Mouse (Mus musculus) MEL (cell line): Measurements from ENCODE around the gene Ccl7. TPM values are rescaled to one million over a fixed set of nuclear protein-coding genes. Genes with fewer than 3 reads are reported as not detected.

Experiments used
- DNase-seq: peaks from one replicate; pipeline ENCODE4 v3.0.0; 2011; ENCODE audit warnings: low read depth, low spot score
- H3K27ac ChIP-seq: 2 replicates; pipeline ENCODE4 v1.5.1; 2012; ENCODE audit warnings: low read depth, mild to moderate bottlenecking, control low read depth, low read length, moderate library complexity; ENCODE audit not compliant: control insufficient read depth
- H3K27me3 ChIP-seq, 2 experiments: fragments of 150-350 bp in 1 of 2; sonication (generic) in 1 of 2; 2 replicates each; pipeline ENCODE4 v1.6.1; 2012; ENCODE audit warnings: low read length in 2 of 2, mild to moderate bottlenecking in 2 of 2, improper control_type of control experiment in 1 of 2, moderate library complexity in 1 of 2; ENCODE audit not compliant: insufficient read depth in 2 of 2, control insufficient read depth in 1 of 2
- H3K36me3 ChIP-seq, 2 experiments: 2 replicates each; pipeline ENCODE4 v1.6.1; 2012 to 2014; ENCODE audit warnings: low read length in 2 of 2, improper control_type of control experiment in 1 of 2, inconsistent platforms in 1 of 2, mild to moderate bottlenecking in 1 of 2; ENCODE audit not compliant: insufficient read depth in 2 of 2, control insufficient read depth in 1 of 2
- H3K4me1 ChIP-seq, 2 experiments: fragments of 150-350 bp in 1 of 2; sonication (generic) in 1 of 2; 2 replicates each; pipeline ENCODE4 v1.6.1; 2012; ENCODE audit warnings: low read length in 2 of 2, improper control_type of control experiment in 1 of 2, mild to moderate bottlenecking in 1 of 2; ENCODE audit not compliant: insufficient read depth in 2 of 2, control insufficient read depth in 1 of 2
- H3K4me3 ChIP-seq, 2 experiments: fragments of 150-350 bp in 1 of 2; sonication (generic) in 1 of 2; 2 replicates each; pipeline ENCODE4 v1.5.1; 2012; ENCODE audit warnings: low read depth in 2 of 2, low read length in 2 of 2, mild to moderate bottlenecking in 2 of 2, moderate library complexity in 2 of 2, control low read depth in 1 of 2, improper control_type of control experiment in 1 of 2; ENCODE audit not compliant: control insufficient read depth in 1 of 2, insufficient read depth in 1 of 2
- H3K79me2 ChIP-seq: 2 replicates; pipeline ENCODE4 v1.6.1; 2012; ENCODE audit warnings: mild to moderate bottlenecking, low read length, moderate library complexity; ENCODE audit not compliant: control insufficient read depth, poor library complexity, insufficient read depth
- H3K9ac ChIP-seq: 2 replicates; pipeline ENCODE4 v1.6.1; 2012; ENCODE audit warnings: low read depth, mild to moderate bottlenecking, control low read depth, low read length, moderate library complexity; ENCODE audit not compliant: control insufficient read depth, poor library complexity, severe bottlenecking
- H3K9me3 ChIP-seq: fragments of 150-350 bp; sonication (generic); replicated peaks from 2 replicates; pipeline ENCODE4 v1.6.1; 2012; ENCODE audit warnings: mild to moderate bottlenecking, low read length, improper control_type of control experiment, moderate library complexity; ENCODE audit not compliant: insufficient read depth
- CTCF ChIP-seq, 3 experiments: IDR thresholded peaks in 2 of 3; conservative IDR thresholded peaks in 1 of 3; 2 replicates each; pipeline ENCODE4 v1.5.1; 2011 to 2012; ENCODE audit warnings: low read length in 3 of 3, low read depth in 2 of 3, mild to moderate bottlenecking in 2 of 3, improper control_type of control experiment in 1 of 3, inconsistent platforms in 1 of 3, mixed read lengths in 1 of 3, moderate library complexity in 1 of 3; ENCODE audit not compliant: control insufficient read depth in 1 of 3, insufficient read depth in 1 of 3, poor library complexity in 1 of 3, severe bottlenecking in 1 of 3
- ELF1 ChIP-seq: IDR thresholded peaks from 2 replicates; pipeline ENCODE4 v1.6.1; 2014; ENCODE audit warnings: low read depth, mild to moderate bottlenecking, inconsistent platforms, low read length, improper control_type of control experiment, moderate library complexity
- ETS1 ChIP-seq: IDR thresholded peaks from 2 replicates; pipeline ENCODE4 v1.6.1; 2012; ENCODE audit warnings: low read depth, mild to moderate bottlenecking, inconsistent platforms, low read length, improper control_type of control experiment, moderate library complexity
- GATA1 ChIP-seq: IDR thresholded peaks from 2 replicates; pipeline ENCODE4 v1.6.1; 2011; ENCODE audit warnings: low read depth, low read length, improper control_type of control experiment
- HCFC1 ChIP-seq: IDR thresholded peaks from 2 replicates; pipeline ENCODE4 v1.6.1; 2012; ENCODE audit warnings: low read depth, mild to moderate bottlenecking, inconsistent platforms, low read length, improper control_type of control experiment, moderate library complexity
- JUND ChIP-seq: IDR thresholded peaks from 2 replicates; pipeline ENCODE4 v1.6.1; 2011; ENCODE audit warnings: low read depth, mild to moderate bottlenecking, improper control_type of control experiment, low read length
- MEF2A ChIP-seq: IDR thresholded peaks from 2 replicates; pipeline ENCODE4 v1.6.1; 2014; ENCODE audit warnings: low read depth, mild to moderate bottlenecking, inconsistent platforms, low read length, improper control_type of control experiment; ENCODE audit not compliant: poor library complexity, insufficient replicate concordance, severe bottlenecking; ENCODE audit errors: extremely low read depth
- MXI1 ChIP-seq: IDR thresholded peaks from 2 replicates; pipeline ENCODE4 v1.6.1; 2011; ENCODE audit warnings: mild to moderate bottlenecking, low read depth, low read length, improper control_type of control experiment
- MYC ChIP-seq: IDR thresholded peaks from 2 replicates; pipeline ENCODE4 v1.6.1; 2011; ENCODE audit warnings: low read depth, mild to moderate bottlenecking, low read length, improper control_type of control experiment, moderate library complexity
- NELFE ChIP-seq: IDR thresholded peaks from 2 replicates; pipeline ENCODE4 v1.6.1; 2011; ENCODE audit warnings: low read depth, low read length, improper control_type of control experiment
- POLR2AphosphoS5 ChIP-seq: IDR thresholded peaks from 2 replicates; pipeline ENCODE4 v1.6.1; 2012; ENCODE audit warnings: low read depth, borderline replicate concordance, mild to moderate bottlenecking, inconsistent platforms, low read length, moderate library complexity, mixed read lengths
- SMC3 ChIP-seq: IDR thresholded peaks from 2 replicates; pipeline ENCODE4 v1.6.1; 2011; ENCODE audit warnings: low read depth, low read length, improper control_type of control experiment
- TAL1 ChIP-seq: IDR thresholded peaks from 2 replicates; pipeline ENCODE4 v1.6.1; 2012; ENCODE audit warnings: mild to moderate bottlenecking, inconsistent platforms, low read length, moderate library complexity, mixed read lengths
- USF1 ChIP-seq: IDR thresholded peaks from 2 replicates; pipeline ENCODE4 v1.6.1; 2014; ENCODE audit warnings: low read depth, mild to moderate bottlenecking, inconsistent platforms, low read length, improper control_type of control experiment, moderate library complexity
- ZC3H11A ChIP-seq: IDR thresholded peaks from 2 replicates; pipeline ENCODE4 v1.6.1; 2012; ENCODE audit warnings: low read depth, mild to moderate bottlenecking, inconsistent platforms, low read length, improper control_type of control experiment
- ZKSCAN1 ChIP-seq: IDR thresholded peaks from 2 replicates; pipeline ENCODE4 v1.6.1; 2012; ENCODE audit warnings: low read depth, mild to moderate bottlenecking, inconsistent platforms, low read length, improper control_type of control experiment, moderate library complexity
- ZNF384 ChIP-seq: IDR thresholded peaks from 2 replicates; pipeline ENCODE4 v1.6.1; 2012; ENCODE audit warnings: low read depth, mild to moderate bottlenecking, inconsistent platforms, low read length, improper control_type of control experiment
- polyA plus RNA-seq, 2 experiments: library from polyadenylated mRNA; stranded (reverse) in 1 of 2; unstranded in 1 of 2; fragments of >175 nt in 1 of 2; fragments of >200 nt in 1 of 2; gene quantifications; 2 replicates each; pipeline versions ENCODE4 v1.2.1 to v1.2.4; 2012; ENCODE audit warnings: low replicate concordance in 2 of 2, low read depth in 1 of 2; ENCODE audit not compliant: insufficient read length in 2 of 2, insufficient read depth in 1 of 2, missing spikeins in 1 of 2
- total RNA-seq: library from RNA; depleted of rRNA; stranded (reverse); fragments of 300-350 nt; gene quantifications from 2 replicates; pipeline ENCODE4 v1.2.3, GENCODE M21; 2012

The Ccl7 gene
- total and polyA plus RNA-seq, 3 experiments, result not detected

- no peaks in the 10 kb centered on the region for H3K27me3 ChIP-seq
- TF ChIP-seq MYC (no peak), ELF1 (no peak), MXI1 (no peak), HCFC1 (no peak), ETS1 (no peak), POLR2AphosphoS5 (no peak), SMC3 (no peak), ZNF384 (no peak), ZC3H11A (no peak), CTCF (IDR thresholded peaks at IDR 0.05 in 2 of 3, conservative IDR thresholded peaks at IDR 0.05 in 1 of 3; ENCODE audit: control insufficient read depth in 1 of 3, insufficient read depth in 1 of 3, low read depth in 2 of 3, low read length in 3 of 3, poor library complexity in 1 of 3, severe bottlenecking in 1 of 3) (no peak), JUND (no peak), USF1 (no peak)
- no peak overlapping the region for H3K9ac ChIP-seq
- H3K9me3 ChIP-seq, result no peaks in the 10 kb centered on the region
- no peaks in the 10 kb centered on the region for H3K79me2 ChIP-seq
- H3K4me3 ChIP-seq, result no peak overlapping the region
- no peaks in the 10 kb centered on the region for H3K36me3 ChIP-seq
- H3K4me1 ChIP-seq, result no peaks in the 10 kb centered on the region
- H3K27ac ChIP-seq, result no peak overlapping the region
- no peak for DNase-seq
These were observed 27.5 kb downstream of the Ccl7 start for GRCm38 (mm10) chr11:82072984-82073383.

GRCm38 (mm10) chr11:82073686-82074085 is 28.2 kb downstream of the Ccl7 start:
- no peaks in the 10 kb centered on the region for H3K79me2 ChIP-seq
- no peak overlapping the region for H3K27ac ChIP-seq
- no peaks in the 10 kb centered on the region for H3K4me1 ChIP-seq
- H3K27me3 ChIP-seq, result no peaks in the 10 kb centered on the region
- DNase-seq, result no peak
- TF ChIP-seq CTCF (IDR thresholded peaks at IDR 0.05 in 2 of 3, conservative IDR thresholded peaks at IDR 0.05 in 1 of 3; ENCODE audit: control insufficient read depth in 1 of 3, insufficient read depth in 1 of 3, low read depth in 2 of 3, low read length in 3 of 3, poor library complexity in 1 of 3, severe bottlenecking in 1 of 3) (no peak), MEF2A (no peak), GATA1 (no peak), ZKSCAN1 (no peak), TAL1 (no peak), NELFE (no peak)
- H3K9ac ChIP-seq, result no peak overlapping the region
- H3K9me3 ChIP-seq, result no peaks in the 10 kb centered on the region
- no peak overlapping the region for H3K4me3 ChIP-seq
- no peaks in the 10 kb centered on the region for H3K36me3 ChIP-seq
